Mouse (Mus musculus) CH12.LX (cell line): ENCODE data around the gene Anks1b. TPM values are rescaled to one million over a fixed set of nuclear protein-coding genes. Genes with fewer than 3 reads are reported as not detected.
"Not testable (repeated sequence)": the region's sequence is repeated elsewhere in the genome, so short reads cannot be mapped to it uniquely, and the experiment has no call there.

Experiments
- DNase-seq: peaks from one replicate; pipeline ENCODE4 v3.0.0-alpha.2; 2013; ENCODE audit errors: extremely low read depth
- H3K27ac ChIP-seq: 2 replicates; pipeline ENCODE4 v1.5.1; 2012; ENCODE audit warnings: low read depth, mild to moderate bottlenecking, control low read depth, moderate library complexity; ENCODE audit not compliant: insufficient read depth
- H3K27me3 ChIP-seq: replicated peaks from 2 replicates; pipeline ENCODE3; 2012; ENCODE audit warnings: inconsistent platforms
- H3K36me3 ChIP-seq, 2 experiments: replicated peaks in 1 of 2; 2 replicates each; pipeline versions ENCODE3 to v1.6.1; 2012; ENCODE audit warnings: inconsistent platforms in 1 of 2, low read length in 1 of 2, mild to moderate bottlenecking in 1 of 2, mixed read lengths in 1 of 2, moderate library complexity in 1 of 2; ENCODE audit not compliant: control insufficient read depth in 1 of 2, insufficient read depth in 1 of 2
- H3K4me1 ChIP-seq, 2 experiments: 2 replicates each; pipeline ENCODE4 v1.6.1; 2012; ENCODE audit warnings: inconsistent platforms in 1 of 2, moderate library complexity in 1 of 2; ENCODE audit not compliant: insufficient read depth in 2 of 2, control insufficient read depth in 1 of 2
- H3K4me2 ChIP-seq: 2 replicates; pipeline ENCODE4 v1.6.1; 2012; ENCODE audit warnings: low read depth, mild to moderate bottlenecking, control low read depth; ENCODE audit not compliant: poor library complexity, insufficient read depth, severe bottlenecking
- H3K4me3 ChIP-seq, 3 experiments: fragments of 150-350 bp in 1 of 3; sonication (generic) in 1 of 3; replicated peaks in 1 of 3; 2 replicates each; pipeline versions ENCODE3 to v1.5.1; 2011 to 2012; ENCODE audit warnings: low read depth in 2 of 3, low read length in 2 of 3, mild to moderate bottlenecking in 2 of 3, moderate library complexity in 2 of 3, control low read depth in 1 of 3, improper control_type of control experiment in 1 of 3, inconsistent platforms in 1 of 3, mixed read lengths in 1 of 3; ENCODE audit not compliant: poor library complexity in 1 of 3
- H3K79me2 ChIP-seq: replicated peaks from 2 replicates; pipeline ENCODE4 v1.6.1; 2012; ENCODE audit warnings: mild to moderate bottlenecking, moderate library complexity; ENCODE audit not compliant: control insufficient read depth, poor library complexity, insufficient read depth, severe bottlenecking; ENCODE audit errors: extremely low read depth
- H3K9ac ChIP-seq: 2 replicates; pipeline ENCODE4 v1.6.1; 2012; ENCODE audit warnings: low read depth, mild to moderate bottlenecking, control low read depth, moderate library complexity; ENCODE audit not compliant: insufficient read depth
- H3K9me3 ChIP-seq: replicated peaks from 2 replicates; pipeline ENCODE3; 2012; ENCODE audit warnings: low read length, inconsistent platforms, mixed read lengths
- BHLHE40 ChIP-seq: IDR thresholded peaks from 2 replicates; pipeline ENCODE4 v1.6.1; 2011; ENCODE audit warnings: mild to moderate bottlenecking, low read depth, low read length, improper control_type of control experiment
- CTCF ChIP-seq, 2 experiments: IDR thresholded peaks in 1 of 2; conservative IDR thresholded peaks in 1 of 2; 2 replicates each; pipeline ENCODE4 v1.5.1; 2011 to 2012; ENCODE audit warnings: low read depth in 2 of 2, low read length in 2 of 2, improper control_type of control experiment in 1 of 2, inconsistent platforms in 1 of 2, mild to moderate bottlenecking in 1 of 2, moderate library complexity in 1 of 2
- ELF1 ChIP-seq: IDR thresholded peaks from 2 replicates; pipeline ENCODE4 v1.6.1; 2014; ENCODE audit warnings: low read depth, mild to moderate bottlenecking, inconsistent platforms, low read length, improper control_type of control experiment
- EP300 ChIP-seq: IDR thresholded peaks from 2 replicates; pipeline ENCODE4 v1.6.1; 2011; ENCODE audit warnings: low read length, improper control_type of control experiment
- ETS1 ChIP-seq: conservative IDR thresholded peaks from 2 replicates; pipeline ENCODE4 v1.6.1; 2012; ENCODE audit warnings: low read depth, mild to moderate bottlenecking, inconsistent platforms, low read length, improper control_type of control experiment, moderate library complexity
- GABPA ChIP-seq: IDR thresholded peaks from 2 replicates; pipeline ENCODE4 v1.6.1; 2012; ENCODE audit warnings: low read depth, low read length, improper control_type of control experiment, inconsistent platforms; ENCODE audit not compliant: insufficient replicate concordance
- JUN ChIP-seq: IDR thresholded peaks from 2 replicates; pipeline ENCODE4 v1.6.1; 2011; ENCODE audit warnings: low read depth, mild to moderate bottlenecking, low read length, improper control_type of control experiment, moderate library complexity; ENCODE audit not compliant: insufficient read depth
- KAT2A ChIP-seq: IDR thresholded peaks from 2 replicates; pipeline ENCODE4 v1.6.1; 2012; ENCODE audit warnings: low read length, improper control_type of control experiment, inconsistent platforms; ENCODE audit not compliant: insufficient replicate concordance
- MAFK ChIP-seq: IDR thresholded peaks from 2 replicates; pipeline ENCODE4 v1.6.1; 2011; ENCODE audit warnings: low read length, improper control_type of control experiment; ENCODE audit not compliant: insufficient replicate concordance
- MEF2A ChIP-seq: IDR thresholded peaks from 2 replicates; pipeline ENCODE4 v1.6.1; 2014; ENCODE audit warnings: low read depth, mild to moderate bottlenecking, inconsistent platforms, low read length, improper control_type of control experiment, borderline replicate concordance
- MXI1 ChIP-seq: IDR thresholded peaks from 2 replicates; pipeline ENCODE4 v1.6.1; 2011; ENCODE audit warnings: mild to moderate bottlenecking, low read depth, low read length, improper control_type of control experiment
- MYC ChIP-seq: IDR thresholded peaks from 2 replicates; pipeline ENCODE4 v1.6.1; 2011; ENCODE audit warnings: low read depth, mild to moderate bottlenecking, improper control_type of control experiment, low read length
- NELFE ChIP-seq: IDR thresholded peaks from 2 replicates; pipeline ENCODE4 v1.6.1; 2011; ENCODE audit warnings: low read depth, low read length, improper control_type of control experiment
- NRF1 ChIP-seq: IDR thresholded peaks from 2 replicates; pipeline ENCODE4 v1.6.1; 2014; ENCODE audit warnings: low read depth, mild to moderate bottlenecking, inconsistent platforms, low read length, improper control_type of control experiment, moderate library complexity
- PAX5 ChIP-seq: IDR thresholded peaks from 2 replicates; pipeline ENCODE4 v1.6.1; 2012; ENCODE audit warnings: low read length, inconsistent platforms, mixed read lengths
- POLR2AphosphoS2 ChIP-seq: IDR thresholded peaks from 2 replicates; pipeline ENCODE4 v1.6.1; 2011; ENCODE audit warnings: low read depth, low read length, improper control_type of control experiment
- RAD21 ChIP-seq: IDR thresholded peaks from 2 replicates; pipeline ENCODE4 v1.6.1; 2011; ENCODE audit warnings: low read depth, mild to moderate bottlenecking, low read length, improper control_type of control experiment, moderate library complexity
- RCOR1 ChIP-seq: conservative IDR thresholded peaks from 2 replicates; pipeline ENCODE4 v1.6.1; 2012; ENCODE audit warnings: low read depth, mild to moderate bottlenecking, inconsistent platforms, low read length, improper control_type of control experiment
- SMC3 ChIP-seq: IDR thresholded peaks from 2 replicates; pipeline ENCODE4 v1.6.1; 2011; ENCODE audit warnings: low read depth, low read length, improper control_type of control experiment
- TBP ChIP-seq: conservative IDR thresholded peaks from 2 replicates; pipeline ENCODE4 v1.6.1; 2011; ENCODE audit warnings: low read depth, low read length, improper control_type of control experiment
- UBTF ChIP-seq: IDR thresholded peaks from 2 replicates; pipeline ENCODE4 v1.6.1; 2012; ENCODE audit warnings: low read depth, mild to moderate bottlenecking, inconsistent platforms, low read length, improper control_type of control experiment, moderate library complexity
- USF1 ChIP-seq: IDR thresholded peaks from 2 replicates; pipeline ENCODE4 v1.6.1; 2014; ENCODE audit warnings: low read depth, mild to moderate bottlenecking, inconsistent platforms, low read length, improper control_type of control experiment
- ZNF384 ChIP-seq: IDR thresholded peaks from 2 replicates; pipeline ENCODE4 v1.6.1; 2012; ENCODE audit warnings: low read depth, low read length, improper control_type of control experiment, inconsistent platforms
- dilution Hi-C: fragments of 300-500 bp; cut with MboI; formaldehyde crosslinking; loops from 2 replicates; pipeline ENCODE4 v1.14.3; 2020; ENCODE audit warnings: low sequenced_read_pairs; ENCODE audit not compliant: extremely low pct_unique_long_range_greater_than_20kb, extremely low pct_ligation_motif_present
- in situ Hi-C: fragments of 300-500 bp; cut with MboI; formaldehyde crosslinking; loops from 3 replicates; pipeline ENCODE4 v1.14.3; 2019; ENCODE audit warnings: low sequenced_read_pairs, low pct_ligation_motif_present, low pct_unique_long_range_greater_than_20kb, mixed read lengths
- polyA plus RNA-seq: library from polyadenylated mRNA; unstranded; fragments of >175 nt; gene quantifications from 2 replicates; pipeline ENCODE4 v1.2.1, GENCODE M21; 2012; ENCODE audit warnings: low read depth; ENCODE audit not compliant: insufficient read length
- total RNA-seq, 2 experiments: library from RNA; depleted of rRNA; stranded (reverse); fragments of 300-350 nt in 1 of 2; fragments of >200 nt in 1 of 2; gene quantifications; 2 replicates each; pipeline ENCODE4 v1.2.3; 2012 to 2014

Gene Anks1b
- total and polyA plus RNA-seq, 3 experiments = 0.17 TPM; not detected in 2

GRCm38 (mm10) chr10:90630099-90630698 lies 756.9 kb downstream of the Anks1b start:
- Histone ChIP-seq H3K9me3 (peaks cover 3% of the 10 kb centered on the region), H3K9ac (no peak overlapping the region), H3K4me1 (peaks cover 0 to 11% of the 10 kb centered on the region in 2 experiments; a peak in 3 of 4 replicates), H3K27ac (no peak overlapping the region), H3K27me3 (no peaks in the 10 kb centered on the region), H3K4me2 (no peak overlapping the region), H3K79me2 (no peaks in the 10 kb centered on the region), H3K36me3 (no peaks in the 10 kb centered on the region), H3K4me3 (no peak overlapping the region)
- dilution Hi-C loops = no loop called here
- TF ChIP-seq UBTF = no peak
- TF ChIP-seq SMC3 = no peak
- TF ChIP-seq NELFE = no peak
- no peak for TF ChIP-seq CTCF (conservative IDR thresholded peaks at IDR 0.05 in 1 of 2, IDR thresholded peaks at IDR 0.05 in 1 of 2; ENCODE audit: low read depth in 2 of 2, low read length in 2 of 2)
- no peak for TF ChIP-seq PAX5
- in situ Hi-C loops = no loop called here
- no peak for DNase-seq

DNA sequence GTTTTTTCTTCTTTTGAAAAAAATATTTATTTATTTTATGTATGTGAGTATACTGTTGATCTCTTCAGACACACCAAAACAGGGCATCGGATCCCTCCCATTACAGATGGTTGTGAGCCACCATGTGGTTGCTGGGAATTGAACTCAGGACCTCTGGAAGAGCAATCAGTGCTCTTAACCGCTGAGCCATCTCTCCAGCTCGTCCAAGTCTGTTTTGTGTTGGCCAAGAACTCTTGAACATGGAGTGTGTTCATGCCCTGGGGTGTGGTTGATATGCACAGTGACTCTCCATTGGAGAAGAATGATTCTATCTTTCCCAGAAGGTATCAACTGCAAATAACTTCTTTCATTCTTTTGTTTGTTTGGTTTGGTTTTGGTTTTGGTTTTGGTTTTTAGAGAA lies 757.5 kb downstream of the Anks1b start:
- dilution Hi-C loops, H3K9ac ChIP-seq, H3K4me1 ChIP-seq, DNase-seq, H3K9me3 ChIP-seq, H3K79me2 ChIP-seq, H3K36me3 ChIP-seq, in situ Hi-C loops, H3K27ac ChIP-seq, H3K4me3 ChIP-seq, H3K27me3 ChIP-seq: not testable (repeated sequence)
- H3K4me2 ChIP-seq = peak overlapping the region; percentile 45; the same call in 1 of the 2 replicates
- TF ChIP-seq ELF1 (peak; percentile 64), TBP (peak; percentile 93)

DNA sequence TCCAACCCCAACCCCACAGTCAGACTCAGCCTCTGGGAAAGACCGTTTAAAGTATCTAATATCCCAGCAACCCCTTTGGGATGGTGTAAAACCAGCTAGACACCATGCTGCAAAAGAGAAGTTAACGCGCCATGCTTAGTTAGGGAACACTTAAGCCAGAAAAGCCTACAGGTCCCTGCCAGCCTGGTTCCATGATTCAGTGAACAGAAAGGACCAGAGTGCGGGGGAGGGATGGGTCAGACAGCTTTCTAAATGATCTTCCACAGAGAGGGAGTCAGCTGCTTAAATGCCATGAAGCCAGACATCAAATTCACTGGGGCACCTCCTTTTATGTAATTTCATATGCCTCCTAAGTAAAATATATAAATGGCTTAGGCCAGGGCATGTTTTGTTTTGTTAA lies 764.0 kb downstream of the Anks1b start:
- DNase-seq = no peak

More for the DNA sequence above, 764.0 kb downstream of the Anks1b start:
- Histone ChIP-seq H3K4me2 (no peak overlapping the region), H3K4me3 (no peak overlapping the region), H3K27me3 (no peaks in the 10 kb centered on the region), H3K4me1 (no peaks in the 10 kb centered on the region), H3K27ac (no peak overlapping the region), H3K79me2 (no peaks in the 10 kb centered on the region), H3K36me3 (no peaks in the 10 kb centered on the region), H3K9ac (no peak overlapping the region), H3K9me3 (peaks cover 3% of the 10 kb centered on the region)
- in situ Hi-C loops (no loop called here), dilution Hi-C loops (no loop called here)
- no peak for TF ChIP-seq NELFE
- no peak for TF ChIP-seq POLR2AphosphoS2
- TF ChIP-seq ELF1 = no peak
- no peak for TF ChIP-seq EP300
- no peak for TF ChIP-seq BHLHE40
- no peak for TF ChIP-seq JUN
- no peak for TF ChIP-seq MYC
- no peak for TF ChIP-seq USF1
- TF ChIP-seq RCOR1 = no peak
- TF ChIP-seq MAFK = no peak
- no peak for TF ChIP-seq ETS1
- TF ChIP-seq UBTF = no peak
- no peak for TF ChIP-seq GABPA
- no peak for TF ChIP-seq KAT2A
- TF ChIP-seq ZNF384 = no peak
- TF ChIP-seq RAD21 = no peak
- no peak for TF ChIP-seq MEF2A
- no peak for TF ChIP-seq NRF1
- TF ChIP-seq MXI1 = no peak
